In genomic region chr3:7076850-7077249, GRCm38 (mm10) we compare ENCODE assay signal across 29 mouse cellular contexts.
DNase-seq lines count a peak whose midpoint lies in the region; ATAC-seq and TF ChIP-seq lines count a peak whose summit lies in the region.
"Had no signal": no experiment of that assay in that cellular context is flagged by ENCODE, and none has a peak within 500 bp of the region (broad histone marks: within the 10 kb centered on the region; RNA-seq: fewer than 3 reads in every experiment).

No protein-coding gene starts in this region.

- no peaks in the 10 kb centered on the region for H3K9me3 ChIP-seq in midbrain, embryonic 12.5 days
- H3K9me3 ChIP-seq in midbrain, embryonic 10.5 days (replicated peaks) = no peaks in the 10 kb centered on the region
- no peaks in the 10 kb centered on the region for H3K9me3 ChIP-seq in forebrain, embryonic 13.5 days (replicated peaks)
- no peaks in the 10 kb centered on the region for H3K9me3 ChIP-seq in forebrain, postnatal 0 days (ENCODE audit: low read length)
- H3K9me3 ChIP-seq in embryonic facial prominence, embryonic 10.5 days = no peaks in the 10 kb centered on the region
- H3K9me3 ChIP-seq: embryonic facial prominence, embryonic 12.5 days; limb, embryonic 10.5 days; limb, embryonic 15.5 days; megakaryocyte, embryonic 14.5 days; stomach, embryonic 15.5 days had no signal

- 68% methylated on average over 3 of the region's 3 CpGs for WGBS in midbrain, embryonic 12.5 days
- 89% methylated on average over 3 of the region's 3 CpGs for WGBS in midbrain, embryonic 10.5 days
- WGBS in forebrain, embryonic 13.5 days = 39% methylated on average over 3 of the region's 3 CpGs
- WGBS in forebrain, postnatal 0 days = 20% methylated on average over 3 of the region's 3 CpGs
- WGBS in embryonic facial prominence, embryonic 10.5 days = 79% methylated on average over 3 of the region's 3 CpGs

- no peaks in the 10 kb centered on the region for H3K36me3 ChIP-seq in midbrain, embryonic 12.5 days
- no peaks in the 10 kb centered on the region for H3K36me3 ChIP-seq in midbrain, embryonic 10.5 days
- H3K36me3 ChIP-seq in forebrain, embryonic 13.5 days (ENCODE audit: poor library complexity, severe bottlenecking) = no peaks in the 10 kb centered on the region
- H3K36me3 ChIP-seq in forebrain, postnatal 0 days (ENCODE audit: insufficient read depth) = no peaks in the 10 kb centered on the region
- no peaks in the 10 kb centered on the region for H3K36me3 ChIP-seq in embryonic facial prominence, embryonic 10.5 days (replicated peaks)
- H3K36me3 ChIP-seq: embryonic facial prominence, embryonic 12.5 days; heart, embryonic 13.5 days; limb, embryonic 10.5 days; limb, embryonic 15.5 days; liver, embryonic 13.5 days; stomach, embryonic 15.5 days had no signal

- H3K4me2 ChIP-seq in midbrain, embryonic 12.5 days (replicated peaks) = no peak overlapping the region
- no peak overlapping the region for H3K4me2 ChIP-seq in forebrain, embryonic 13.5 days
- H3K4me2 ChIP-seq in forebrain, postnatal 0 days (ENCODE audit: low read depth) = no peak overlapping the region
- H3K4me2 ChIP-seq: embryonic facial prominence, embryonic 12.5 days; heart, embryonic 13.5 days; limb, embryonic 15.5 days; liver, embryonic 13.5 days; stomach, embryonic 15.5 days had no signal

- H3K4me3 ChIP-seq in midbrain, embryonic 12.5 days = no peak overlapping the region
- H3K4me3 ChIP-seq in midbrain, embryonic 10.5 days = no peak overlapping the region
- H3K4me3 ChIP-seq in forebrain, embryonic 13.5 days = no peak overlapping the region
- H3K4me3 ChIP-seq in forebrain, postnatal 0 days (ENCODE audit: low read depth, low read length) = no peak overlapping the region
- H3K4me3 ChIP-seq in embryonic facial prominence, embryonic 10.5 days = no peak overlapping the region
- H3K4me3 ChIP-seq: embryonic facial prominence, embryonic 12.5 days; heart, adult 2 months; heart, embryonic 13.5 days; limb, embryonic 10.5 days; limb, embryonic 15.5 days; liver, embryonic 13.5 days; megakaryocyte, embryonic 14.5 days; stomach, embryonic 15.5 days had no signal

- TF ChIP-seq CTCF in forebrain, postnatal 0 days (IDR thresholded peaks at IDR 0.05; ENCODE audit: low read depth) = no peak

- no peaks in the 10 kb centered on the region for H3K4me1 ChIP-seq in midbrain, embryonic 12.5 days
- no peaks in the 10 kb centered on the region for H3K4me1 ChIP-seq in midbrain, embryonic 10.5 days
- no peaks in the 10 kb centered on the region for H3K4me1 ChIP-seq in forebrain, embryonic 13.5 days
- H3K4me1 ChIP-seq in forebrain, postnatal 0 days (ENCODE audit: insufficient read depth) = no peaks in the 10 kb centered on the region
- no peaks in the 10 kb centered on the region for H3K4me1 ChIP-seq in embryonic facial prominence, embryonic 10.5 days
- H3K4me1 ChIP-seq: embryonic facial prominence, embryonic 12.5 days; heart, embryonic 13.5 days; limb, embryonic 10.5 days; limb, embryonic 15.5 days; liver, embryonic 13.5 days; megakaryocyte, embryonic 14.5 days; stomach, embryonic 15.5 days had no signal

- ATAC-seq in midbrain, embryonic 12.5 days (ENCODE audit: low FRiP score, low read depth) = peak; percentile 73
- peak; percentile 67; the same call in 1 of the 2 replicates for ATAC-seq in forebrain, embryonic 13.5 days
- peak; percentile 32; the same call in 1 of the 2 replicates for ATAC-seq in forebrain, postnatal 0 days
- ATAC-seq: activated CD4-positive, CD25-positive, alpha-beta regulatory T cell, adult 4 months; intestine, postnatal 0 days; lung, postnatal 0 days had no signal

- no peak for DNase-seq in midbrain, embryonic 10.5 days (ENCODE audit: low spot score)
- no peak for DNase-seq in forebrain, postnatal 0 days
- DNase-seq in retina, embryonic 14.5 days (ENCODE audit: low spot score) = peak; percentile 57
- DNase-seq in heart, adult 8-10 months (ENCODE audit: low spot score) = no peak
- DNase-seq in embryonic facial prominence, embryonic 10.5 days (ENCODE audit: low spot score) = no peak
- DNase-seq in adrenal gland, adult 18-20 months (ENCODE audit: low spot score in 2 of 2) = no peak
- DNase-seq: adrenal gland, adult 8-10 months; B cell, adult 2 months; cerebellum, adult 18-20 months; cerebellum, postnatal 25 days; heart, adult 2 months; heart, postnatal 10 days; kidney, adult 9 months; kidney, postnatal 10 days; layer of hippocampus, postnatal 36 days; liver, embryonic 13.5 days; lung, adult 18-20 months; lung, postnatal 4 days had no signal

- H3K27ac ChIP-seq in midbrain, embryonic 12.5 days (replicated peaks) = no peak overlapping the region
- H3K27ac ChIP-seq in midbrain, embryonic 10.5 days (replicated peaks) = no peak overlapping the region
- H3K27ac ChIP-seq in forebrain, embryonic 13.5 days = no peak overlapping the region
- no peak overlapping the region for H3K27ac ChIP-seq in forebrain, postnatal 0 days (ENCODE audit: low read depth, low read length)
- H3K27ac ChIP-seq in embryonic facial prominence, embryonic 10.5 days (replicated peaks) = no peak overlapping the region
- H3K27ac ChIP-seq: embryonic facial prominence, embryonic 12.5 days; heart, adult 2 months; heart, embryonic 13.5 days; limb, embryonic 10.5 days; limb, embryonic 15.5 days; liver, embryonic 13.5 days; stomach, embryonic 15.5 days had no signal

- no peaks in the 10 kb centered on the region for H3K27me3 ChIP-seq in midbrain, embryonic 12.5 days
- H3K27me3 ChIP-seq in midbrain, embryonic 10.5 days (ENCODE audit: low read depth, poor library complexity, severe bottlenecking) = no peaks in the 10 kb centered on the region
- no peaks in the 10 kb centered on the region for H3K27me3 ChIP-seq in forebrain, embryonic 13.5 days
- H3K27me3 ChIP-seq in forebrain, postnatal 0 days (ENCODE audit: insufficient read depth, low read length) = no peaks in the 10 kb centered on the region
- no peaks in the 10 kb centered on the region for H3K27me3 ChIP-seq in embryonic facial prominence, embryonic 10.5 days (replicated peaks; ENCODE audit: low read depth, poor library complexity, severe bottlenecking)
- H3K27me3 ChIP-seq: embryonic facial prominence, embryonic 12.5 days; heart, embryonic 13.5 days; limb, embryonic 15.5 days; liver, embryonic 13.5 days; megakaryocyte, embryonic 14.5 days; stomach, embryonic 15.5 days had no signal

- H3K9ac ChIP-seq in midbrain, embryonic 12.5 days (replicated peaks) = no peak overlapping the region
- no peak overlapping the region for H3K9ac ChIP-seq in forebrain, embryonic 13.5 days
- H3K9ac ChIP-seq in forebrain, postnatal 0 days = no peak overlapping the region
- H3K9ac ChIP-seq: embryonic facial prominence, embryonic 12.5 days; heart, embryonic 13.5 days; limb, embryonic 15.5 days; liver, embryonic 13.5 days; stomach, embryonic 15.5 days had no signal
